Mouse (Mus musculus) CH12.LX (cell line): Measurements from ENCODE around the gene Tnfsf13b. TPM values are rescaled to one million over a fixed set of nuclear protein-coding genes. Genes with fewer than 3 reads are reported as not detected.
A peak's percentile ranks its signal among the peaks of the same experiment; 100 is the strongest.

Source experiments
- DNase-seq: peaks from one replicate; pipeline ENCODE4 v3.0.0-alpha.2; 2013; ENCODE audit errors: extremely low read depth
- H3K27ac ChIP-seq: 2 replicates; pipeline ENCODE4 v1.5.1; 2012; ENCODE audit warnings: low read depth, mild to moderate bottlenecking, control low read depth, moderate library complexity; ENCODE audit not compliant: insufficient read depth
- H3K27me3 ChIP-seq: replicated peaks from 2 replicates; pipeline ENCODE3; 2012; ENCODE audit warnings: inconsistent platforms
- H3K36me3 ChIP-seq, 2 experiments: replicated peaks in 1 of 2; 2 replicates each; pipeline versions ENCODE3 to v1.6.1; 2012; ENCODE audit warnings: inconsistent platforms in 1 of 2, low read length in 1 of 2, mild to moderate bottlenecking in 1 of 2, mixed read lengths in 1 of 2, moderate library complexity in 1 of 2; ENCODE audit not compliant: control insufficient read depth in 1 of 2, insufficient read depth in 1 of 2
- H3K4me1 ChIP-seq, 2 experiments: 2 replicates each; pipeline ENCODE4 v1.6.1; 2012; ENCODE audit warnings: inconsistent platforms in 1 of 2, moderate library complexity in 1 of 2; ENCODE audit not compliant: insufficient read depth in 2 of 2, control insufficient read depth in 1 of 2
- H3K4me2 ChIP-seq: 2 replicates; pipeline ENCODE4 v1.6.1; 2012; ENCODE audit warnings: low read depth, mild to moderate bottlenecking, control low read depth; ENCODE audit not compliant: poor library complexity, insufficient read depth, severe bottlenecking
- H3K4me3 ChIP-seq, 3 experiments: fragments of 150-350 bp in 1 of 3; sonication (generic) in 1 of 3; replicated peaks in 1 of 3; 2 replicates each; pipeline versions ENCODE3 to v1.5.1; 2011 to 2012; ENCODE audit warnings: low read depth in 2 of 3, low read length in 2 of 3, mild to moderate bottlenecking in 2 of 3, moderate library complexity in 2 of 3, control low read depth in 1 of 3, improper control_type of control experiment in 1 of 3, inconsistent platforms in 1 of 3, mixed read lengths in 1 of 3; ENCODE audit not compliant: poor library complexity in 1 of 3
- H3K79me2 ChIP-seq: replicated peaks from 2 replicates; pipeline ENCODE4 v1.6.1; 2012; ENCODE audit warnings: mild to moderate bottlenecking, moderate library complexity; ENCODE audit not compliant: control insufficient read depth, poor library complexity, insufficient read depth, severe bottlenecking; ENCODE audit errors: extremely low read depth
- H3K9ac ChIP-seq: 2 replicates; pipeline ENCODE4 v1.6.1; 2012; ENCODE audit warnings: low read depth, mild to moderate bottlenecking, control low read depth, moderate library complexity; ENCODE audit not compliant: insufficient read depth
- H3K9me3 ChIP-seq: replicated peaks from 2 replicates; pipeline ENCODE3; 2012; ENCODE audit warnings: low read length, inconsistent platforms, mixed read lengths
- BHLHE40 ChIP-seq: IDR thresholded peaks from 2 replicates; pipeline ENCODE4 v1.6.1; 2011; ENCODE audit warnings: mild to moderate bottlenecking, low read depth, low read length, improper control_type of control experiment
- CHD1 ChIP-seq: IDR thresholded peaks from 2 replicates; pipeline ENCODE4 v1.6.1; 2012; ENCODE audit warnings: low read depth, low read length, improper control_type of control experiment, inconsistent platforms
- CTCF ChIP-seq, 2 experiments: IDR thresholded peaks in 1 of 2; conservative IDR thresholded peaks in 1 of 2; 2 replicates each; pipeline ENCODE4 v1.5.1; 2011 to 2012; ENCODE audit warnings: low read depth in 2 of 2, low read length in 2 of 2, improper control_type of control experiment in 1 of 2, inconsistent platforms in 1 of 2, mild to moderate bottlenecking in 1 of 2, moderate library complexity in 1 of 2
- E2F4 ChIP-seq: IDR thresholded peaks from 2 replicates; pipeline ENCODE4 v1.6.1; 2011; ENCODE audit warnings: low read depth, low read length, improper control_type of control experiment; ENCODE audit not compliant: insufficient replicate concordance
- EP300 ChIP-seq: IDR thresholded peaks from 2 replicates; pipeline ENCODE4 v1.6.1; 2011; ENCODE audit warnings: low read length, improper control_type of control experiment
- ETS1 ChIP-seq: conservative IDR thresholded peaks from 2 replicates; pipeline ENCODE4 v1.6.1; 2012; ENCODE audit warnings: low read depth, mild to moderate bottlenecking, inconsistent platforms, low read length, improper control_type of control experiment, moderate library complexity
- GABPA ChIP-seq: IDR thresholded peaks from 2 replicates; pipeline ENCODE4 v1.6.1; 2012; ENCODE audit warnings: low read depth, low read length, improper control_type of control experiment, inconsistent platforms; ENCODE audit not compliant: insufficient replicate concordance
- IRF4 ChIP-seq: IDR thresholded peaks from 2 replicates; pipeline ENCODE4 v1.6.1; 2014; ENCODE audit warnings: low read depth, mild to moderate bottlenecking, inconsistent platforms, low read length, improper control_type of control experiment
- JUN ChIP-seq: IDR thresholded peaks from 2 replicates; pipeline ENCODE4 v1.6.1; 2011; ENCODE audit warnings: low read depth, mild to moderate bottlenecking, low read length, improper control_type of control experiment, moderate library complexity; ENCODE audit not compliant: insufficient read depth
- KAT2A ChIP-seq: IDR thresholded peaks from 2 replicates; pipeline ENCODE4 v1.6.1; 2012; ENCODE audit warnings: low read length, improper control_type of control experiment, inconsistent platforms; ENCODE audit not compliant: insufficient replicate concordance
- MAX ChIP-seq: IDR thresholded peaks from 2 replicates; pipeline ENCODE4 v1.6.1; 2011; ENCODE audit warnings: low read length, improper control_type of control experiment
- MAZ ChIP-seq: IDR thresholded peaks from 2 replicates; pipeline ENCODE4 v1.6.1; 2012; ENCODE audit warnings: low read depth, mild to moderate bottlenecking, inconsistent platforms, low read length, improper control_type of control experiment, moderate library complexity
- MYC ChIP-seq: IDR thresholded peaks from 2 replicates; pipeline ENCODE4 v1.6.1; 2011; ENCODE audit warnings: low read depth, mild to moderate bottlenecking, improper control_type of control experiment, low read length
- NRF1 ChIP-seq: IDR thresholded peaks from 2 replicates; pipeline ENCODE4 v1.6.1; 2014; ENCODE audit warnings: low read depth, mild to moderate bottlenecking, inconsistent platforms, low read length, improper control_type of control experiment, moderate library complexity
- PAX5 ChIP-seq: IDR thresholded peaks from 2 replicates; pipeline ENCODE4 v1.6.1; 2012; ENCODE audit warnings: low read length, inconsistent platforms, mixed read lengths
- POLR2A ChIP-seq: IDR thresholded peaks from 2 replicates; pipeline ENCODE4 v1.6.1; 2011; ENCODE audit warnings: low read depth, mild to moderate bottlenecking, improper control_type of control experiment, low read length
- POLR2AphosphoS2 ChIP-seq: IDR thresholded peaks from 2 replicates; pipeline ENCODE4 v1.6.1; 2011; ENCODE audit warnings: low read depth, low read length, improper control_type of control experiment
- RCOR1 ChIP-seq: conservative IDR thresholded peaks from 2 replicates; pipeline ENCODE4 v1.6.1; 2012; ENCODE audit warnings: low read depth, mild to moderate bottlenecking, inconsistent platforms, low read length, improper control_type of control experiment
- SMC3 ChIP-seq: IDR thresholded peaks from 2 replicates; pipeline ENCODE4 v1.6.1; 2011; ENCODE audit warnings: low read depth, low read length, improper control_type of control experiment
- TBP ChIP-seq: conservative IDR thresholded peaks from 2 replicates; pipeline ENCODE4 v1.6.1; 2011; ENCODE audit warnings: low read depth, low read length, improper control_type of control experiment
- TCF12 ChIP-seq: IDR thresholded peaks from 2 replicates; pipeline ENCODE4 v1.6.1; 2014; ENCODE audit warnings: low read depth, mild to moderate bottlenecking, inconsistent platforms, low read length, improper control_type of control experiment
- USF1 ChIP-seq: IDR thresholded peaks from 2 replicates; pipeline ENCODE4 v1.6.1; 2014; ENCODE audit warnings: low read depth, mild to moderate bottlenecking, inconsistent platforms, low read length, improper control_type of control experiment
- ZMIZ1 ChIP-seq: IDR thresholded peaks from 2 replicates; pipeline ENCODE4 v1.6.1; 2012; ENCODE audit warnings: low read depth, mild to moderate bottlenecking, inconsistent platforms, low read length, improper control_type of control experiment
- dilution Hi-C: fragments of 300-500 bp; cut with MboI; formaldehyde crosslinking; loops from 2 replicates; pipeline ENCODE4 v1.14.3; 2020; ENCODE audit warnings: low sequenced_read_pairs; ENCODE audit not compliant: extremely low pct_unique_long_range_greater_than_20kb, extremely low pct_ligation_motif_present
- in situ Hi-C: fragments of 300-500 bp; cut with MboI; formaldehyde crosslinking; loops from 3 replicates; pipeline ENCODE4 v1.14.3; 2019; ENCODE audit warnings: low sequenced_read_pairs, low pct_ligation_motif_present, low pct_unique_long_range_greater_than_20kb, mixed read lengths
- polyA plus RNA-seq: library from polyadenylated mRNA; unstranded; fragments of >175 nt; gene quantifications from 2 replicates; pipeline ENCODE4 v1.2.1, GENCODE M21; 2012; ENCODE audit warnings: low read depth; ENCODE audit not compliant: insufficient read length
- total RNA-seq, 2 experiments: library from RNA; depleted of rRNA; stranded (reverse); fragments of 300-350 nt in 1 of 2; fragments of >200 nt in 1 of 2; gene quantifications; 2 replicates each; pipeline ENCODE4 v1.2.3; 2012 to 2014

Gene Tnfsf13b
- 0.04 and 0.17 TPM in 2 replicates for total RNA-seq (2012; rRNA removed)
- total RNA-seq (2014; rRNA removed) = 0.85 and 1.4 TPM in 2 replicates
- polyA plus RNA-seq = 2.5 and 3.7 TPM in 2 replicates

DNA sequence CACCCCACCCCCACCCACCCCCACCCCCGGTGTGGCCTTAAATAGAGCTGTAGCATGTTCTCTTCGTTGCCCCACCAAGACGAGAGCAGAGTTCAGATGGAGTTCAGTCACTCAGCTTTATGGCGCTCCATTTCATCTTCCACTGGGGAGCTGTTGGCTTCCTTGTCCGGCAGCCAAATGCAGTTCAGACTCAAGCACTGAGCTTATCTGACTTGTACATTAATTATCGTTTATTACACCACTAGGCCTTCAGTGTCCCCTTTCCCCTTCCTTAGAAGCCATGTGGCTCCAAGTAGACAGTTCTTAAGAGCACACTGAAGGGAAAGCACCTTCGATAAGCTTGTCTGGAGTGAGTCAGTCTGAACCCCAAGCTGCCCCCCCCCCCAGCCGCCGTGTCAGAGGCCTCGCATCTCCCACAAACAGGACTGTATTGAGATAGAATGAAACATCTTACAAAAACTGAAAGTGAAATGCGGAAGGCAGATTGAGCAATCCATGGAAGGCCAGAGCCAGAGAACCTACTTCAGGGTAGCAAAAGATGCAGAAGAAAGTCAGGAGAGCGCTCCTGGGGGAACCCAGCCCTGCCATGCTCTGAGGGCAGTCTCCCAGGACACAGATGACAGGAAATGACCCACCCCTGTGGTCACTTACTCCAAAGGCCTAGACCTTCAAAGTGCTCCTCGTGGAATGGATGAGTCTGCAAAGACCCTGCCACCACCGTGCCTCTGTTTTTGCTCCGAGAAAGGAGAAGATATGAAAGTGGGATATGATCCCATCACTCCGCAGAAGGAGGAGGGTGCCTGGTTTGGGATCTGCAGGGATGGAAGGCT, at the start of gene Tnfsf13b:
Gene Tnfsf13b (plus strand): TSS at position 312 of the 830 bp plus-strand sequence.
- 0 out of 2 replicates have a peak within 1 kb of the TSS, but pooled peaks have one; percentile 16 for H3K9ac ChIP-seq
- in situ Hi-C loops = no loop called here
- H3K9me3 ChIP-seq = no peaks in the 10 kb centered on the region
- H3K4me3 ChIP-seq = peak within 1 kb of the TSS in 1 of 3 experiments; percentile 11
- DNase-seq = peak; percentile 77
- H3K79me2 ChIP-seq = no peaks in the 10 kb centered on the region
- H3K27ac ChIP-seq = no peak within 1 kb of the TSS
- dilution Hi-C loops = no loop called here
- peak; percentile 49; the same call in 1 of the 2 replicates for TF ChIP-seq BHLHE40
- peak; percentile 40; the same call in 1 of the 2 replicates for TF ChIP-seq TCF12
- TF ChIP-seq RCOR1 = no peak
- peak; percentile 39; the same call in 1 of the 2 replicates for TF ChIP-seq JUN
- TF ChIP-seq EP300 = peak; percentile 88
- no peak for TF ChIP-seq USF1
- TF ChIP-seq MAZ = 0 out of 2 replicates have a peak, but pooled peaks have one; percentile 27
- TF ChIP-seq ETS1 = peak; percentile 64; the same call in 1 of the 2 replicates
- no peak for TF ChIP-seq TBP
- no peak for TF ChIP-seq E2F4
- peak; percentile 94 for TF ChIP-seq IRF4
- no peak for TF ChIP-seq MAX
- H3K4me1 ChIP-seq = peaks cover 7 to 23% of the 10 kb centered on the region in 2 experiments; a peak in 3 of 4 replicates
- no peaks in the 10 kb centered on the region for H3K36me3 ChIP-seq
- no peaks in the 10 kb centered on the region for H3K27me3 ChIP-seq
- peak within 1 kb of the TSS; percentile 82 for H3K4me2 ChIP-seq

DNA sequence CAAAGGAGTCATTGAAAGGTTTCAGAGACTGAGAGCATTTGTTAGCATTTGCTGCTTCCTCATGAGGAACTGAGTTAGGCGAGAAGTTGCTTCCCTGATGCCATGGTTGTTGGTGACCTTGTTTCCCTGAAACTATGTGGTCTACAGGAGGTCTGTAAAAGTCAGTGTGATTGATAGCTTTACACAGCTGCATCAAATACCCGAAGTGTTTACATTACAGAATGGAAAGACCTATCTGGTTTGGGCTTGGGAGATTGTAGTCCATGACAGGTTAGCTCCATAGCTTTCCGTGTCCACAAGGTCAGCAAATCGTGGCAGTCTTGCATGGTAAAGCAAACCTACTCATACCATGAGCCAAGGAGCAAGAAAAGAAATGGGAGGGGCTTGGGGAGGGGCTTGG, 47.9 kb upstream of the Tnfsf13b start:
- Histone ChIP-seq H3K79me2 (no peaks in the 10 kb centered on the region), H3K36me3 (no peaks in the 10 kb centered on the region), H3K4me2 (no peak overlapping the region), H3K4me3 (no peak overlapping the region), H3K9me3 (no peaks in the 10 kb centered on the region), H3K27ac (no peak overlapping the region), H3K4me1 (no peaks in the 10 kb centered on the region), H3K27me3 (no peaks in the 10 kb centered on the region), H3K9ac (no peak overlapping the region)
- in situ Hi-C loops = no loop called here
- TF ChIP-seq CTCF (conservative IDR thresholded peaks at IDR 0.05 in 1 of 2, IDR thresholded peaks at IDR 0.05 in 1 of 2; ENCODE audit: low read depth in 2 of 2, low read length in 2 of 2) (no peak), JUN (no peak), SMC3 (no peak), PAX5 (no peak), MYC (no peak), ZMIZ1 (no peak), BHLHE40 (no peak), GABPA (no peak), POLR2A (no peak), KAT2A (no peak), MAZ (no peak), POLR2AphosphoS2 (no peak), NRF1 (no peak), RCOR1 (no peak), CHD1 (no peak)
- no peak for DNase-seq
- dilution Hi-C loops = no loop called here
